Mouse (Mus musculus) ES-Bruce4 (cell line): ENCODE data around the gene E330021D16Rik.

Experiments used
- CTCF ChIP-seq: IDR thresholded peaks from one replicate; pipeline ENCODE4 v1.8.1; 2011; ENCODE audit warnings: low read depth, low read length
- POLR2A ChIP-seq: IDR thresholded peaks from one replicate; pipeline ENCODE4 v1.8.1; 2011; ENCODE audit warnings: low read length; ENCODE audit not compliant: insufficient read depth

DNA sequence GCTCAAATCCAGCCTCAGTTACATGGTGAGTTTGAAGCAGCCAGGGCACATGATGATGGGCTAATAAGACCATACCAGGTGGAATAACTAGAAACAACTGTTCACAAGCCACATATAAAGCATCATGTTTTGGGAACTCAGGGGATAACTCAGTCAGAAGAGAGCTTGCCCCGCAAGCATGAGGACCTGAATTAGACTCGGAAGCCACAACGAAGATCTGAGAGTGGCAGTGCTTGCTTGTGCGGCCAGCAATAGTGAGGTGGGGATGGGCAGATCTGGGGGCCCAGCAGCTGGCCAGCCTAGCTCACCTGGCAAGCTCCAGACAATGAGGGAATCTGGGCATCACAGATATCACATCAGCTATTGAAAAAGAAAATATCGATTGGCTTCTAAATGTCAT lies 7.8 kb upstream of the E330021D16Rik start:
- no peak for TF ChIP-seq CTCF
- TF ChIP-seq POLR2A: no peak
